Mouse (Mus musculus) embryonic facial prominence, embryonic 13.5 days (tissue): ENCODE data around the gene Cenpa. TPM values are rescaled to one million over a fixed set of nuclear protein-coding genes. Genes with fewer than 3 reads are reported as not detected.

Experiments
- ATAC-seq: fragments of 200-750 bp; cut with Nextera tagmentation; 2 replicates; pipeline ENCODE4 v1.8.0; 2017; ENCODE audit warnings: low read depth; ENCODE audit not compliant: insufficient number of reproducible peaks, insufficient read depth, low FRiP score, low TSS enrichment
- H3K27ac ChIP-seq: fragments of 300-500 bp; sonication (generic); 2 replicates; pipeline ENCODE4 v1.5.1; 2015; ENCODE audit warnings: moderate library complexity, mild to moderate bottlenecking, inconsistent platforms
- H3K27me3 ChIP-seq: fragments of 300-500 bp; sonication (generic); 2 replicates; pipeline ENCODE4 v1.6.1; 2015; ENCODE audit warnings: mild to moderate bottlenecking, inconsistent platforms
- H3K36me3 ChIP-seq: fragments of 300-500 bp; sonication (generic); 2 replicates; pipeline ENCODE4 v1.6.1; 2015; ENCODE audit warnings: mild to moderate bottlenecking, inconsistent platforms
- H3K4me1 ChIP-seq: fragments of 300-500 bp; sonication (generic); 2 replicates; pipeline ENCODE4 v1.6.1; 2015; ENCODE audit warnings: inconsistent platforms
- H3K4me2 ChIP-seq: fragments of 300-500 bp; sonication (generic); 2 replicates; pipeline ENCODE4 v1.6.1; 2015; ENCODE audit warnings: moderate library complexity, mild to moderate bottlenecking, inconsistent platforms
- H3K4me3 ChIP-seq: fragments of 300-500 bp; sonication (generic); 2 replicates; pipeline ENCODE4 v1.5.1; 2015; ENCODE audit warnings: mild to moderate bottlenecking, inconsistent platforms
- H3K9ac ChIP-seq: fragments of 300-500 bp; sonication (generic); 2 replicates; pipeline ENCODE4 v1.6.1; 2015; ENCODE audit warnings: mild to moderate bottlenecking, inconsistent platforms
- H3K9me3 ChIP-seq: fragments of 300-500 bp; sonication (generic); 2 replicates; pipeline ENCODE4 v1.6.1; 2016; ENCODE audit warnings: inconsistent platforms
- WGBS: fragments of 180-500 bp; shearing (Covaris S2); methylation state at CpG from one replicate; pipeline ENCODE4 v1.1.7; 2015; ENCODE audit warnings: mixed read lengths; 5-methylcytosine and 5-hydroxymethylcytosine counted together
- polyA plus RNA-seq: library from polyadenylated mRNA; unstranded; fragments of >200 nt; fragmentation: Nextera tagmentation; extraction: Ambion mirVana; gene quantifications from 2 replicates; pipeline ENCODE4 v1.2.1, GENCODE M21; 2015

Cenpa gene
- 270 and 318 TPM in 2 replicates for polyA plus RNA-seq

- ATAC-seq = peak; percentile 90
These were observed at the start of gene Cenpa for GRCm38 (mm10) chr5:30666391-30667195. Cenpa (plus strand) TSS chr5:30666777.

GRCm38 (mm10) chr5:30617357-30617756 is 49.2 kb upstream of the Cenpa start:
- Histone ChIP-seq H3K27ac (no peak overlapping the region), H3K36me3 (no peaks in the 10 kb centered on the region), H3K9me3 (no peaks in the 10 kb centered on the region), H3K4me2 (no peak overlapping the region), H3K4me1 (peaks cover 22% of the 10 kb centered on the region), H3K27me3 (peaks cover 29% of the 10 kb centered on the region), H3K4me3 (no peak overlapping the region), H3K9ac (no peak overlapping the region)
- WGBS = 29% methylated on average over 3 of the region's 3 CpGs
- ATAC-seq = no peak

More at GRCm38 (mm10) chr5:30666391-30667195, at the start of gene Cenpa:
- Histone ChIP-seq H3K9me3 (no peaks in the 10 kb centered on the region), H3K27me3 (no peaks in the 10 kb centered on the region), H3K4me3 (peak within 1 kb of the TSS; percentile 68), H3K9ac (peak within 1 kb of the TSS; percentile 80), H3K27ac (peak within 1 kb of the TSS; percentile 87), H3K4me2 (peak within 1 kb of the TSS; percentile 75), H3K4me1 (peaks cover 21% of the 10 kb centered on the region), H3K36me3 (peaks cover 17% of the 10 kb centered on the region)
- WGBS = under 1% methylated on average over 40 of the region's 40 CpGs

DNA sequence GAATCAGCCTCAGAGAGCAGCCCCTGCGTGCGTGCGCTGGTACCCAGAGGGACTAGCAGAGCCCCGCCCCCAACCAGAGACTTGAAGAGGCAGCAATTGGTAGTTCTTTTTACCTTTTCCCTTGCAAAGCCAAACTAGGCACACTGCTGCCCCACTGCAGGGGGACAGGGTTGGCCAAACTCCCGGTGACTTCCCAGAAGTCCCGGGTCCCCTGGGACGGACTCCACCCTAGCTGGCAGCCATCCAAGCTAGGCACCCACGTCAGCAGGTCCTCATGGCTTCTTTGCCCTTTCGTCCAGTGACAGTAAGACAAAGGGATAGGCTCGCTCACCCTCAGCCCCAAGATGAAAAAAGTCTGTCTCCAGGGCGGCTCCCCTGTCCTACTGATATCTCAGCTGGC is 48.7 kb upstream of the Cenpa start:
- no peak overlapping the region for H3K4me3 ChIP-seq
- no peak overlapping the region for H3K4me2 ChIP-seq
- no peak overlapping the region for H3K9ac ChIP-seq
- H3K27me3 ChIP-seq = peaks cover 34% of the 10 kb centered on the region
- H3K27ac ChIP-seq = no peak overlapping the region
- no peak for ATAC-seq
- 32% methylated on average over 11 of the region's 11 CpGs for WGBS
- H3K36me3 ChIP-seq = no peaks in the 10 kb centered on the region
- H3K4me1 ChIP-seq = peaks cover 27% of the 10 kb centered on the region
- no peaks in the 10 kb centered on the region for H3K9me3 ChIP-seq

DNA sequence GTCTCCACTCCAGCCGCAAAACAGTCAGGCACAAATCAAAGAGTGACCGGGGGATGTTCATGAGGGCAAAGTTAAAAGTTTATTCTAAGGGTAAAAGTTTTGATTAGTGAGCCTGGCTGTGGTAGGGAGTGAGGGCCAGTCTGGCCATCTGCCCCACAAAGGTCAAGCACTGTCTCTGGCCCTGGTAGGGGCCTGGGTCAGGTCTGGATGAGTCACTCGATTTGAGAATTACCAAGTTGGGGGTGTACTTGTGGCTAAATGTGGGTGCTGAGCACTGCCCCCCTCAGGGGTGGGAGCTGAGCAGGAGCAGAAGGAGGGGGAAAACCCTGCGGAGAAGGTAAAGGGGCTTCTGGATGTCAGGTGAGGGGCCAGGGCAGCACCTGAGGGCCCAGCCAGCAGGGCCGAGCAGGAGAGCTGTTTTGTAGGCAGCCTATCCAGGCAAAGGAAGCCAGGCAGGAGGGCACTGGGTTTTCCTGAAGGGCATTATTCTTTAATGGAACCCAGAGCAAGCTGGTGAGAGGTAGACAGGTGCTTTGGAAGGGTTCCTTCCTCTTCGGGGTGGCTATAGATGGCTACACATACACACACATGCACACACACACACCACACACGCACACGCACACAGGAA is 48.1 kb upstream of the Cenpa start:
- peaks cover 35% of the 10 kb centered on the region for H3K27me3 ChIP-seq
- H3K9me3 ChIP-seq = no peaks in the 10 kb centered on the region
- ATAC-seq = no peak
- H3K9ac ChIP-seq = no peak overlapping the region
- H3K36me3 ChIP-seq = no peaks in the 10 kb centered on the region
- H3K27ac ChIP-seq = no peak overlapping the region
- no peak overlapping the region for H3K4me2 ChIP-seq
- H3K4me3 ChIP-seq = no peak overlapping the region
- WGBS = 77% methylated on average over 8 of the region's 8 CpGs
- peaks cover 33% of the 10 kb centered on the region for H3K4me1 ChIP-seq

GRCm38 (mm10) chr5:30619211-30619610 is 47.4 kb upstream of the Cenpa start:
- WGBS = 80% methylated on average over 2 of the region's 2 CpGs
- Histone ChIP-seq H3K4me1 (peaks cover 32% of the 10 kb centered on the region), H3K27me3 (peaks cover 38% of the 10 kb centered on the region), H3K9ac (no peak overlapping the region), H3K4me3 (no peak overlapping the region), H3K27ac (no peak overlapping the region), H3K9me3 (no peaks in the 10 kb centered on the region), H3K4me2 (no peak overlapping the region), H3K36me3 (no peaks in the 10 kb centered on the region)
- no peak for ATAC-seq

- Histone ChIP-seq H3K36me3 (no peaks in the 10 kb centered on the region), H3K27ac (no peak overlapping the region), H3K4me2 (no peak overlapping the region), H3K4me3 (no peak overlapping the region), H3K4me1 (peaks cover 19% of the 10 kb centered on the region), H3K9me3 (no peaks in the 10 kb centered on the region), H3K9ac (no peak overlapping the region), H3K27me3 (peaks cover 48% of the 10 kb centered on the region)
- whole genome bisulfite sequencing = 97% methylated on average over 20 of the region's 20 CpGs
- ATAC-seq = no peak
These were observed 46.0 kb upstream of the Cenpa start for GRCm38 (mm10) chr5:30620567-30620966.

- H3K4me3 ChIP-seq = peak overlapping the region; percentile 53; the same call in 1 of the 2 replicates
- H3K4me2 ChIP-seq = peak overlapping the region; percentile 97
- 94% methylated on average over 9 of the region's 9 CpGs for WGBS
- peaks cover 48% of the 10 kb centered on the region for H3K27me3 ChIP-seq
- no peak overlapping the region for H3K27ac ChIP-seq
- no peaks in the 10 kb centered on the region for H3K9me3 ChIP-seq
- H3K9ac ChIP-seq = no peak overlapping the region
- no peak for ATAC-seq
- H3K4me1 ChIP-seq = peaks cover 19% of the 10 kb centered on the region
- no peaks in the 10 kb centered on the region for H3K36me3 ChIP-seq
These were observed 45.3 kb upstream of the Cenpa start for GRCm38 (mm10) chr5:30621211-30621790.

DNA sequence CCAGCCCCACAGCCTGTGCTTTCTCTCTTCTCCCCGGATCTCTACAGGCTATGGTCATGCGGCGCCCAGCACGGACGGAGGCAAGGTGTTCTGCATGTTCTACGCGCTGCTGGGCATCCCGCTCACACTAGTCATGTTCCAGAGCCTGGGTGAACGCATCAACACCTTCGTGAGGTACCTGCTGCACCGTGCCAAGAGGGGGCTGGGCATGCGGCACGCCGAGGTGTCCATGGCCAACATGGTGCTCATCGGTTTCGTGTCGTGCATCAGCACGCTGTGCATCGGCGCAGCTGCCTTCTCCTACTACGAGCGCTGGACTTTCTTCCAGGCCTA is 44.8 kb upstream of the Cenpa start:
- H3K4me1 ChIP-seq = peaks cover 19% of the 10 kb centered on the region
- H3K4me2 ChIP-seq = peak overlapping the region; percentile 97
- H3K9me3 ChIP-seq = no peaks in the 10 kb centered on the region
- H3K4me3 ChIP-seq = peak overlapping the region; percentile 53
- no peak overlapping the region for H3K27ac ChIP-seq
- peak overlapping the region; percentile 70 for H3K9ac ChIP-seq
- peaks cover 48% of the 10 kb centered on the region for H3K27me3 ChIP-seq
- ATAC-seq = no peak
- no peaks in the 10 kb centered on the region for H3K36me3 ChIP-seq
- WGBS = 48% methylated on average over 22 of the region's 22 CpGs

GRCm38 (mm10) chr5:30622177-30622840 is 44.3 kb upstream of the Cenpa start:
- Histone ChIP-seq H3K4me1 (peaks cover 19% of the 10 kb centered on the region), H3K27me3 (peaks cover 48% of the 10 kb centered on the region), H3K4me3 (peak overlapping the region; percentile 53), H3K9ac (peak overlapping the region; percentile 70), H3K9me3 (no peaks in the 10 kb centered on the region), H3K36me3 (no peaks in the 10 kb centered on the region), H3K27ac (no peak overlapping the region), H3K4me2 (peak overlapping the region; percentile 97)
- 3% methylated on average over 69 of the region's 69 CpGs for WGBS
- peak; percentile 23 for ATAC-seq

DNA sequence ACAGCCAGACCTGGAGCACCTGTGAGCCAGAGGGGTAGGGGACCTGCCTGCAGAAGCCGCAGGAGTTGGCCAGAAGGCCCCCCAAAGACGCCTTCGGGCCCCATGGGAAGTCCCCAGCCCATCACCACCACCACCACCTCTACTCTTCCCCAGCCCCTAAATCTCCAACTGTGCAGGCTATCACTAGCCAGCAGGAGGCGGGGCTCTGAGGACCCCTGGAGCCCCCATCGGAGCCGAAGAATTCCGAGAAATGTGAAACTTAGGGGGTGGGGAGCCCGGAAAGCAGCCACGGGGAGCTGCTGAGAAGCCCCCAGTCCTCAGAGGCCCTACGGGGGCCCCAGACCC is 43.8 kb upstream of the Cenpa start:
- Histone ChIP-seq H3K9ac (peak overlapping the region; percentile 70), H3K4me2 (peak overlapping the region; percentile 97), H3K4me1 (peaks cover 19% of the 10 kb centered on the region), H3K9me3 (no peaks in the 10 kb centered on the region), H3K36me3 (no peaks in the 10 kb centered on the region), H3K27ac (no peak overlapping the region), H3K4me3 (peak overlapping the region; percentile 53), H3K27me3 (peaks cover 47% of the 10 kb centered on the region)
- under 1% methylated on average over 10 of the region's 10 CpGs for WGBS
- ATAC-seq = peak; percentile 38

DNA sequence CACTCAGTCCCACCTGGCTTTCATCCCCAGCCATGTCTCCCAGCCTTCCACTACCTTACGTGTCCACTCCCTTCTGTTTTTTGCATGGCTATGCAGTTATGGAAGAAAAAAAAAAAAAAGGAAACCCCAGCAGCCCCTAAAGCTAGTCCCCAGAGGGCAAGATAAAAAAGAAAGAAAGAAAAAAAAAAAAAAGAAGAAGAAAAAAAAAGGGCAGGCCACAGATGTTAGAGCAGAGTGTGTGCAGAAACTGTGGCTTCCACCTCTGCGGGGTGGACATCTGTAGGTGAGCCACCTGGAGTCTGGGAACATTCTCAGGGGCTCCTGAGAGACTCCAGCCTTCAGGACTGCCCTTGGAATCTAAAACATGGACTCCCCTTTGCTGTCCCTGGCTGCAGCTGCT is 43.2 kb upstream of the Cenpa start:
- Histone ChIP-seq H3K27ac (no peak overlapping the region), H3K9ac (peak overlapping the region; percentile 70; the same call in 1 of the 2 replicates), H3K4me2 (peak overlapping the region; percentile 97), H3K4me1 (peaks cover 19% of the 10 kb centered on the region), H3K9me3 (no peaks in the 10 kb centered on the region), H3K4me3 (peak overlapping the region; percentile 53), H3K36me3 (no peaks in the 10 kb centered on the region), H3K27me3 (peaks cover 43% of the 10 kb centered on the region)
- 59% methylated on average over 2 of the region's 2 CpGs for WGBS
- no peak for ATAC-seq
